ENCODE assay signal across 10 mouse cellular contexts in genomic region chr15:102142914-102143912, GRCm38 (mm10). TPM values are rescaled to one million over a fixed set of nuclear protein-coding genes. Genes with fewer than 3 reads are reported as not detected.
DNase-seq lines count a peak whose midpoint lies in the region; ATAC-seq lines count a peak whose summit lies in the region.
"Had no signal": no experiment of that assay in that cellular context is flagged by ENCODE, and none has a peak within 500 bp of the region (broad histone marks: within the 10 kb centered on the region; RNA-seq: fewer than 3 reads in every experiment).

No protein-coding gene starts in this region.

- 52% methylated on average over 23 of the region's 23 CpGs for WGBS in midbrain, embryonic 14.5 days
- WGBS in hindbrain, embryonic 13.5 days: 59% methylated on average over 23 of the region's 23 CpGs

- peaks cover 23% of the 10 kb centered on the region for H3K27me3 ChIP-seq in midbrain, embryonic 14.5 days (ENCODE audit: control insufficient read depth, insufficient read depth, low read length)
- H3K27me3 ChIP-seq in hindbrain, embryonic 13.5 days: peaks cover 52% of the 10 kb centered on the region

- intact Hi-C loops in left cerebral cortex, postnatal 36 days (cut with DNase I): no loop called here
- intact Hi-C loops in left cerebral cortex, postnatal 14 days (cut with DNase I): no loop called here
- intact Hi-C loops in gastrocnemius, postnatal 36 days (cut with DNase I): no loop called here

- H3K9ac ChIP-seq in midbrain, embryonic 14.5 days (replicated peaks; ENCODE audit: low read length): no peak overlapping the region
- H3K9ac ChIP-seq in hindbrain, embryonic 13.5 days: no peak overlapping the region

- H3K27ac ChIP-seq in midbrain, embryonic 14.5 days (replicated peaks; ENCODE audit: low read depth, low read length): no peak overlapping the region
- H3K27ac ChIP-seq in hindbrain, embryonic 13.5 days: no peak overlapping the region
- H3K27ac ChIP-seq: macrophage had no signal

- H3K4me1 ChIP-seq in midbrain, embryonic 14.5 days (ENCODE audit: control insufficient read depth, insufficient read depth, low read length): 0 out of 2 replicates have a peak, but pooled peaks cover 3% of the 10 kb centered on the region
- H3K4me1 ChIP-seq in hindbrain, embryonic 13.5 days (replicated peaks): peaks cover 7% of the 10 kb centered on the region

- peak; percentile 64 for ATAC-seq in megakaryocyte progenitor cell, adult 5-6 weeks (replicated peaks; ENCODE audit: poor library complexity)
- ATAC-seq in midbrain, embryonic 14.5 days (ENCODE audit: low FRiP score, low TSS enrichment): no peak
- no peak for ATAC-seq in hindbrain, embryonic 13.5 days (ENCODE audit: low FRiP score)

- H3K36me3 ChIP-seq in midbrain, embryonic 14.5 days (ENCODE audit: control insufficient read depth, insufficient read depth, low read length): no peaks in the 10 kb centered on the region
- no peaks in the 10 kb centered on the region for H3K36me3 ChIP-seq in hindbrain, embryonic 13.5 days

- no peak overlapping the region for H3K4me3 ChIP-seq in midbrain, embryonic 14.5 days (replicated peaks; ENCODE audit: low read depth, low read length)
- H3K4me3 ChIP-seq in hindbrain, embryonic 13.5 days: no peak overlapping the region

- no peak overlapping the region for H3K4me2 ChIP-seq in midbrain, embryonic 14.5 days (ENCODE audit: low read length)
- no peak overlapping the region for H3K4me2 ChIP-seq in hindbrain, embryonic 13.5 days

- DNase-seq in left cerebral cortex, postnatal 36 days (ENCODE audit: low spot score in 2 of 2): peak; percentile 46 to 48
- DNase-seq in left cerebral cortex, postnatal 14 days (ENCODE audit: low spot score in 2 of 2): no peak
- DNase-seq in brain, adult 2 months (ENCODE audit: low read depth, low spot score): peak; percentile 73
- DNase-seq in gastrocnemius, postnatal 36 days: peak; percentile 45 to 66
- DNase-seq in midbrain, embryonic 14.5 days: no peak
- DNase-seq in spleen, postnatal 10 days (ENCODE audit: low spot score in 2 of 2): no peak

- no peaks in the 10 kb centered on the region for H3K9me3 ChIP-seq in midbrain, embryonic 14.5 days (ENCODE audit: control insufficient read depth, low read length)
- H3K9me3 ChIP-seq in hindbrain, embryonic 13.5 days: no peaks in the 10 kb centered on the region

RNA-seq across cellular contexts. Expression of gene Igfbp6, which starts 0.9 kb away (rescaled TPM):
- 10 to 100 TPM; 39.5 to 57.1 TPM for total RNA-seq in left cerebral cortex, postnatal 36 days (2021)
- total RNA-seq in left cerebral cortex, postnatal 14 days (2021): 10 to 100 TPM; 11.9 to 13.5 TPM
- 10 to 100 TPM; 42.6 TPM for total RNA-seq in gastrocnemius, postnatal 36 days (2021)
- not detected in 2 replicates for total RNA-seq in megakaryocyte progenitor cell, adult 5-6 weeks (2015)
- total RNA-seq in megakaryocyte progenitor cell, adult 5-6 weeks (2017): not detected in 2 replicates
- 1.3 and 1.6 TPM in 2 replicates for polyA plus RNA-seq in midbrain, embryonic 14.5 days (2014; fragmentation: Nextera tagmentation; extraction: Ambion mirVana)
- 0.49 and 1.2 TPM in 2 replicates for polyA plus RNA-seq in hindbrain, embryonic 13.5 days (2015; fragmentation: Nextera tagmentation; extraction: Ambion mirVana)
- polyA plus RNA-seq: macrophage had no signal

RNA-seq across cellular contexts. Expression of gene Soat2, which starts 7.1 kb away (rescaled TPM):
- total RNA-seq in left cerebral cortex, postnatal 36 days (2021): under 1 TPM in 1 of 2 experiments, not detected in 1; 0.23 TPM
- not detected for total RNA-seq in left cerebral cortex, postnatal 14 days (2021)
- under 1 TPM in 1 of 2 experiments, not detected in 1; 0.15 TPM for total RNA-seq in gastrocnemius, postnatal 36 days (2021)
- 0.73 and 1.9 TPM in 2 replicates for total RNA-seq in megakaryocyte progenitor cell, adult 5-6 weeks (2015)
- total RNA-seq in megakaryocyte progenitor cell, adult 5-6 weeks (2017): 1.2 and 3.3 TPM in 2 replicates
- not detected in 2 replicates for polyA plus RNA-seq in midbrain, embryonic 14.5 days (2014; fragmentation: Nextera tagmentation; extraction: Ambion mirVana)
- polyA plus RNA-seq in hindbrain, embryonic 13.5 days (2015; fragmentation: Nextera tagmentation; extraction: Ambion mirVana): 0.14 TPM in 1 of 2 replicates, not detected in the other
- total RNA-seq: heart, postnatal 36 days had no signal

RNA-seq across cellular contexts. Expression of gene Spryd3, which starts 7.2 kb away (rescaled TPM):
- total RNA-seq in left cerebral cortex, postnatal 36 days (2021): 100 to 1,000 TPM; 140 to 160 TPM
- 100 to 1,000 TPM; 143 to 152 TPM for total RNA-seq in left cerebral cortex, postnatal 14 days (2021)
- total RNA-seq in gastrocnemius, postnatal 36 days (2021): 1 to 10 TPM; 6.0 to 6.2 TPM
- 2.9 and 3.2 TPM in 2 replicates for total RNA-seq in megakaryocyte progenitor cell, adult 5-6 weeks (2015)
- 11.5 and 17.9 TPM in 2 replicates for total RNA-seq in megakaryocyte progenitor cell, adult 5-6 weeks (2017)
- 40.2 and 52.5 TPM in 2 replicates for polyA plus RNA-seq in midbrain, embryonic 14.5 days (2014; fragmentation: Nextera tagmentation; extraction: Ambion mirVana)
- polyA plus RNA-seq in hindbrain, embryonic 13.5 days (2015; fragmentation: Nextera tagmentation; extraction: Ambion mirVana): 50.8 and 57.4 TPM in 2 replicates

RNA-seq across cellular contexts. Expression of gene Tns2, which starts 43.0 kb away (rescaled TPM):
- total RNA-seq in left cerebral cortex, postnatal 36 days (2021): 10 to 100 TPM; 17.2 to 28.6 TPM
- total RNA-seq in left cerebral cortex, postnatal 14 days (2021): 10 to 100 TPM; 14.4 to 18.5 TPM
- 10 to 100 TPM; 34.7 to 36.0 TPM for total RNA-seq in gastrocnemius, postnatal 36 days (2021)
- total RNA-seq in megakaryocyte progenitor cell, adult 5-6 weeks (2015): not detected in 2 replicates
- not detected in 2 replicates for total RNA-seq in megakaryocyte progenitor cell, adult 5-6 weeks (2017)
- polyA plus RNA-seq in midbrain, embryonic 14.5 days (2014; fragmentation: Nextera tagmentation; extraction: Ambion mirVana): 3.6 and 8.9 TPM in 2 replicates
- polyA plus RNA-seq in hindbrain, embryonic 13.5 days (2015; fragmentation: Nextera tagmentation; extraction: Ambion mirVana): 8.3 and 9.3 TPM in 2 replicates

RNA-seq across cellular contexts. Expression of gene Zfp740, which starts 59.8 kb away (rescaled TPM):
- 10 to 100 TPM; 61.0 to 64.0 TPM for total RNA-seq in left cerebral cortex, postnatal 36 days (2021)
- 10 to 100 TPM; 55.2 to 61.6 TPM for total RNA-seq in left cerebral cortex, postnatal 14 days (2021)
- 10 to 100 TPM; 24.3 to 26.6 TPM for total RNA-seq in gastrocnemius, postnatal 36 days (2021)
- 19.7 and 28.7 TPM in 2 replicates for total RNA-seq in megakaryocyte progenitor cell, adult 5-6 weeks (2015)
- 28.3 and 29.5 TPM in 2 replicates for total RNA-seq in megakaryocyte progenitor cell, adult 5-6 weeks (2017)
- 43.5 and 57.7 TPM in 2 replicates for polyA plus RNA-seq in midbrain, embryonic 14.5 days (2014; fragmentation: Nextera tagmentation; extraction: Ambion mirVana)
- polyA plus RNA-seq in hindbrain, embryonic 13.5 days (2015; fragmentation: Nextera tagmentation; extraction: Ambion mirVana): 68.8 and 71.7 TPM in 2 replicates

Comparison
In these comparisons a context has a peak if more than half of its experiments do, and no peak if none do; other contexts are left out.
1. DNase-seq: peak in left cerebral cortex, postnatal 36 days (2 of 2), brain, adult 2 months (single experiment) and gastrocnemius, postnatal 36 days (2 of 2); none in left cerebral cortex, postnatal 14 days (0 of 2), midbrain, embryonic 14.5 days (single experiment) and spleen, postnatal 10 days (0 of 2).
2. RNA of gene Igfbp6, which starts 0.9 kb away (total RNA-seq): 39.5 to 57.1 TPM in left cerebral cortex, postnatal 36 days, 42.6 TPM in gastrocnemius, postnatal 36 days and 11.9 to 13.5 TPM in left cerebral cortex, postnatal 14 days; not detected in megakaryocyte progenitor cell, adult 5-6 weeks; every median in the first group is over 10 times any median in the second.
3. RNA of gene Spryd3, which starts 7.2 kb away (total RNA-seq): 140 to 160 TPM in left cerebral cortex, postnatal 36 days and 143 to 152 TPM in left cerebral cortex, postnatal 14 days; 2.9 to 17.9 TPM in megakaryocyte progenitor cell, adult 5-6 weeks and 6.0 to 6.2 TPM in gastrocnemius, postnatal 36 days; every median in the first group is over 4 times any median in the second.